ENCODE assay signal across 27 mouse cellular contexts in genomic region chr17:36389907-36390306, GRCm38 (mm10). TPM values are rescaled to one million over a fixed set of nuclear protein-coding genes. Genes with fewer than 3 reads are reported as not detected.
A peak's percentile ranks its signal among the peaks of the same experiment; 100 is the strongest.
DNase-seq lines count a peak whose midpoint lies in the region; ATAC-seq and TF ChIP-seq lines count a peak whose summit lies in the region.
"Had no signal": no experiment of that assay in that cellular context is flagged by ENCODE, and none has a peak within 500 bp of the region (broad histone marks: within the 10 kb centered on the region; RNA-seq: fewer than 3 reads in every experiment).

No protein-coding gene starts in this region.

- no peak for TF ChIP-seq POLR2A in lung, adult 2 months (IDR thresholded peaks at IDR 0.05; ENCODE audit: borderline replicate concordance, extremely low read depth, low read depth, low read length)

- no peak overlapping the region for H3K4me3 ChIP-seq in lung, adult 2 months (replicated peaks; ENCODE audit: extremely low read depth, low read depth, low read length)
- H3K4me3 ChIP-seq: embryonic facial prominence, embryonic 10.5 days; embryonic facial prominence, embryonic 12.5 days; forebrain, embryonic 13.5 days; forebrain, embryonic 15.5 days had no signal

- DNase-seq in 416B (ENCODE audit: low read depth): peak; percentile 55
- no peak for DNase-seq in spleen, adult 12 weeks (ENCODE audit: low spot score)
- no peak for DNase-seq in lung, adult 2 months
- DNase-seq: adrenal gland, adult 2 months; adrenal gland, postnatal 10 days; adrenal gland, postnatal 25 days; cerebellum, adult 11 months; cerebellum, adult 18-20 months; cerebellum, adult 8-10 months; cerebellum, adult 9-11 months; cerebellum, postnatal 14 days; cerebellum, postnatal 36 days; forebrain, postnatal 0 days had no signal

- H3K4me1 ChIP-seq in lung, adult 2 months (ENCODE audit: control insufficient read depth, insufficient read depth, low read length): no peaks in the 10 kb centered on the region
- H3K4me1 ChIP-seq: embryonic facial prominence, embryonic 10.5 days; embryonic facial prominence, embryonic 12.5 days; forebrain, embryonic 13.5 days; forebrain, embryonic 15.5 days had no signal

- no peak for TF ChIP-seq CTCF in lung, adult 2 months (IDR thresholded peaks at IDR 0.05; ENCODE audit: insufficient read depth, low read length)

- peak; percentile 59 for ATAC-seq in granulocyte monocyte progenitor cell, adult 5-6 weeks (replicated peaks; ENCODE audit: poor library complexity, severe bottlenecking)
- ATAC-seq in megakaryocyte progenitor cell, adult 5-6 weeks (replicated peaks; ENCODE audit: poor library complexity): peak; percentile 58
- ATAC-seq: forebrain, embryonic 13.5 days; forebrain, embryonic 15.5 days; forebrain, postnatal 0 days had no signal

- 45% methylated on average over 2 of the region's 2 CpGs for WGBS in lung, adult 2 months

RNA-seq across cellular contexts. Expression of gene H2-M10.3, which starts 21.7 kb away (rescaled TPM):
- total RNA-seq in granulocyte monocyte progenitor cell, adult 5-6 weeks (2014; fragmentation: Nextera tagmentation): not detected in 2 replicates
- not detected in 2 replicates for total RNA-seq in granulocyte monocyte progenitor cell, adult 5-6 weeks (2017)
- not detected in 2 replicates for total RNA-seq in megakaryocyte progenitor cell, adult 5-6 weeks (2015)
- total RNA-seq in megakaryocyte progenitor cell, adult 5-6 weeks (2017): not detected in 2 replicates
- polyA plus RNA-seq in lung, adult 2 months (2012; rRNA removed): not detected in 2 replicates
- total RNA-seq: adrenal gland, adult 2 months; adrenal gland, postnatal 10 days; adrenal gland, postnatal 25 days; adrenal gland, postnatal 4 days; ES-E14; forebrain, postnatal 0 days; MEL had no signal
- polyA plus RNA-seq: adrenal gland, adult 2 months; brain, embryonic 14.5 days; C2C12; cortical plate, adult 2 months; embryonic facial prominence, embryonic 10.5 days; embryonic facial prominence, embryonic 12.5 days; embryonic facial prominence, embryonic 14.5 days; forebrain, embryonic 11.5 days; forebrain, embryonic 13.5 days; forebrain, embryonic 15.5 days; forebrain, postnatal 0 days had no signal
